Mouse (Mus musculus): ENCODE data around the gene Nrap. TPM values are rescaled to one million over a fixed set of nuclear protein-coding genes. Genes with fewer than 3 reads are reported as not detected.
"Not testable (repeated sequence)": the region's sequence is repeated elsewhere in the genome, so short reads cannot be mapped to it uniquely, and the experiment has no call there.

Nrap gene
- polyA plus RNA-seq, 1 experiment from 2014 or later: 1.1 TPM

DNA sequence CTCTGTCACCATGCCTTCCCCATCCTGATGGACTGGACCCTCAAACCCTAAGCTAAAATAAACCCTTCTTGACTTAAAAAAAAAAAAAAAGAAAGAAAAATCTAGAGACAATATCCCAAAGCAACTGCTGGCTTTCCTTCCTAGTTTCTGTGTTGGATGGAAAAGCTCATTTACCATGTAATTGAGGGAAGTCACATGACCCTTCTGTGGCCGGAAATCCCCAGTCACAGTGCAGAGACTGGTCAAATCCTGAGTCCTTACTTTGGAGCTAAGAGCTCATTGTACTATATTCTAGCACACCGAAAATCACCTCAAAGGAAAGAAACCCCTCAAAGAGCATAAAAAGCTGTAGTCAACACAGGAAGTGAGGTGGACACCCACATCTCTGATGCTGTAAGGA, 30.9 kb downstream of the Nrap start:
- H3K36me3 ChIP-seq (ENCODE audit: control insufficient read depth, insufficient read depth, low read length): no peaks in the 10 kb centered on the region
- no peak overlapping the region for H3K9ac ChIP-seq (ENCODE audit: low read length)
- no peaks in the 10 kb centered on the region for H3K9me3 ChIP-seq (ENCODE audit: control insufficient read depth, low read length)
- H3K4me2 ChIP-seq (ENCODE audit: low read depth, low read length): no peak overlapping the region
- no peak overlapping the region for H3K27ac ChIP-seq (ENCODE audit: low read length)
- no peaks in the 10 kb centered on the region for H3K27me3 ChIP-seq (ENCODE audit: control insufficient read depth, insufficient read depth, low read depth, low read length)
- WGBS: 58% methylated on average over 2 of the region's 2 CpGs
- no peak overlapping the region for H3K4me3 ChIP-seq (ENCODE audit: low read length)
- no peak for ATAC-seq (ENCODE audit: low read depth)
- H3K4me1 ChIP-seq (replicated peaks; ENCODE audit: control insufficient read depth, insufficient read depth, low read length): peaks cover 4% of the 10 kb centered on the region; the same call in 1 of the 2 replicates

DNA sequence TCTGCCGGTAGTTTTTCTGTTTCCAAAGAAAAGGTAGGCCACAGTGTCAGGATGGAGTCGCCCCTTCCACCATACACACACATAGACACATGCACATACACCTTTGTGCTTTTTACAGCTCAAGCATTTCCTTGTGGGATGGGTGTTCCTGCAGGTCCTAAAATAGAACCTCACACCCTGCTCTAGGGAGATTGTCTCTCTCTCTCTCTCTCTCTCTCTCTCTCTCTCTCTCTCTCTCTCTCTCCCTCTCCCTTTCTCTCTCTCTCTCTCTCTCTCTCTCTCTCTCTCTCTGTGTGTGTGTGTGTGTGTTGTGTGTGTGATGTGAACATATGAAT, 32.5 kb downstream of the Nrap start:
- not testable (repeated sequence) for ATAC-seq (ENCODE audit: low read depth); H3K27ac ChIP-seq (ENCODE audit: low read length); H3K36me3 ChIP-seq (ENCODE audit: control insufficient read depth, insufficient read depth, low read length); H3K4me3 ChIP-seq (ENCODE audit: low read length); H3K4me1 ChIP-seq (replicated peaks; ENCODE audit: control insufficient read depth, insufficient read depth, low read length); H3K9me3 ChIP-seq (ENCODE audit: control insufficient read depth, low read length); H3K27me3 ChIP-seq (ENCODE audit: control insufficient read depth, insufficient read depth, low read depth, low read length); H3K9ac ChIP-seq (ENCODE audit: low read length); H3K4me2 ChIP-seq (ENCODE audit: low read depth, low read length)
- WGBS: 43% methylated on average over 2 of the region's 2 CpGs

- Histone ChIP-seq H3K4me1 (replicated peaks; ENCODE audit: control insufficient read depth, insufficient read depth, low read length) (peaks cover 4% of the 10 kb centered on the region; the same call in 1 of the 2 replicates), H3K36me3 (ENCODE audit: control insufficient read depth, insufficient read depth, low read length) (no peaks in the 10 kb centered on the region), H3K9ac (ENCODE audit: low read length) (no peak overlapping the region), H3K4me2 (ENCODE audit: low read depth, low read length) (peak overlapping the region; percentile 16), H3K4me3 (ENCODE audit: low read length) (peak overlapping the region; percentile 9), H3K27me3 (ENCODE audit: control insufficient read depth, insufficient read depth, low read depth, low read length) (no peaks in the 10 kb centered on the region), H3K9me3 (ENCODE audit: control insufficient read depth, low read length) (peaks cover 2% of the 10 kb centered on the region; the same call in 1 of the 2 replicates), H3K27ac (ENCODE audit: low read length) (no peak overlapping the region)
- WGBS: 20% methylated on average over 17 of the region's 17 CpGs
- ATAC-seq (ENCODE audit: low read depth): peak; percentile 56
Observed at GRCm38 (mm10) chr19:56356480-56357373, 33.1 kb downstream of the Nrap start.

DNA sequence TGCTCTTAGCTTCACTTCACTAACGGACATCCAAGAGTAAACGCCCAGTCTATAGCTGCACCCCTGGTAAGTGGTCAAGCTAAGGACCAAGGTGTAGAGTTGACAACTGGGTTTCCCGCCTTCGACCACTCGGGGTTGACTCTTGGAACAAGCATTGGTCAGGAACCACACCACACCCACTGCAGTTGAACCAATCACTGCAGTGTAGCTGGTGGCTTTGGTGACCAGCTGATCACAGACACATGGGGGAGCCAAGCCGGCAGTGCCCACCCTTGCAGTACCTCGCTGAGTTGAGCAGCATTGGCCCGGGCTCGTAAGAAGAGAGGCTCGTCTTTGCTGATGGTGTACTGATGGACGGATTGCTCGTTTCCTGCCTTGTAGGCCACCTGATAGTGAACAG, 34.6 kb downstream of the Nrap start:
- Histone ChIP-seq H3K9ac (ENCODE audit: low read length) (no peak overlapping the region), H3K36me3 (ENCODE audit: control insufficient read depth, insufficient read depth, low read length) (no peaks in the 10 kb centered on the region)
- WGBS: 76% methylated on average over 12 of the region's 12 CpGs

GRCm38 (mm10) chr19:56353689-56354088, 36.1 kb downstream of the Nrap start:
- peaks cover 2% of the 10 kb centered on the region; the same call in 1 of the 2 replicates for H3K9me3 ChIP-seq (ENCODE audit: control insufficient read depth, low read length)
- WGBS: 78% methylated on average over 10 of the region's 10 CpGs
- no peaks in the 10 kb centered on the region for H3K36me3 ChIP-seq (ENCODE audit: control insufficient read depth, insufficient read depth, low read length)
- H3K9ac ChIP-seq (ENCODE audit: low read length): no peak overlapping the region
- no peak overlapping the region for H3K4me2 ChIP-seq (ENCODE audit: low read depth, low read length)
- ATAC-seq (ENCODE audit: low read depth): no peak
- H3K27ac ChIP-seq (ENCODE audit: low read length): no peak overlapping the region
- H3K4me3 ChIP-seq (ENCODE audit: low read length): no peak overlapping the region
- H3K27me3 ChIP-seq (ENCODE audit: control insufficient read depth, insufficient read depth, low read depth, low read length): no peaks in the 10 kb centered on the region
- H3K4me1 ChIP-seq (replicated peaks; ENCODE audit: control insufficient read depth, insufficient read depth, low read length): peaks cover 7% of the 10 kb centered on the region

More for the DNA sequence above, 34.6 kb downstream of the Nrap start:
- ATAC-seq (ENCODE audit: low read depth): no peak
- no peak overlapping the region for H3K27ac ChIP-seq (ENCODE audit: low read length)
- H3K4me2 ChIP-seq (ENCODE audit: low read depth, low read length): no peak overlapping the region
- H3K4me3 ChIP-seq (ENCODE audit: low read length): no peak overlapping the region
- H3K4me1 ChIP-seq (replicated peaks; ENCODE audit: control insufficient read depth, insufficient read depth, low read length): peaks cover 4% of the 10 kb centered on the region; the same call in 1 of the 2 replicates
- peaks cover 2% of the 10 kb centered on the region; the same call in 1 of the 2 replicates for H3K9me3 ChIP-seq (ENCODE audit: control insufficient read depth, low read length)
- H3K27me3 ChIP-seq (ENCODE audit: control insufficient read depth, insufficient read depth, low read depth, low read length): no peaks in the 10 kb centered on the region

- peak; percentile 59 for ATAC-seq (ENCODE audit: low read depth)
- peaks cover 3% of the 10 kb centered on the region for H3K4me1 ChIP-seq (replicated peaks; ENCODE audit: control insufficient read depth, insufficient read depth, low read length)
- no peak overlapping the region for H3K4me3 ChIP-seq (ENCODE audit: low read length)
- H3K36me3 ChIP-seq (ENCODE audit: control insufficient read depth, insufficient read depth, low read length): no peaks in the 10 kb centered on the region
- H3K9me3 ChIP-seq (ENCODE audit: control insufficient read depth, low read length): peaks cover 2% of the 10 kb centered on the region; the same call in 1 of the 2 replicates
- no peak overlapping the region for H3K4me2 ChIP-seq (ENCODE audit: low read depth, low read length)
- H3K27ac ChIP-seq (ENCODE audit: low read length): no peak overlapping the region
- no peak overlapping the region for H3K9ac ChIP-seq (ENCODE audit: low read length)
- WGBS: 22% methylated on average over 6 of the region's 6 CpGs
- no peaks in the 10 kb centered on the region for H3K27me3 ChIP-seq (ENCODE audit: control insufficient read depth, insufficient read depth, low read depth, low read length)
Observed at GRCm38 (mm10) chr19:56349295-56349694, 40.5 kb downstream of the Nrap start.

GRCm38 (mm10) chr19:56346750-56347149, 43.1 kb downstream of the Nrap start:
- H3K27me3 ChIP-seq (ENCODE audit: control insufficient read depth, insufficient read depth, low read depth, low read length): no peaks in the 10 kb centered on the region
- no peak overlapping the region for H3K4me3 ChIP-seq (ENCODE audit: low read length)
- ATAC-seq (ENCODE audit: low read depth): no peak
- no peak overlapping the region for H3K4me2 ChIP-seq (ENCODE audit: low read depth, low read length)
- H3K4me1 ChIP-seq (replicated peaks; ENCODE audit: control insufficient read depth, insufficient read depth, low read length): peaks cover 7% of the 10 kb centered on the region
- no peaks in the 10 kb centered on the region for H3K9me3 ChIP-seq (ENCODE audit: control insufficient read depth, low read length)
- no peak overlapping the region for H3K27ac ChIP-seq (ENCODE audit: low read length)
- no peak overlapping the region for H3K9ac ChIP-seq (ENCODE audit: low read length)
- WGBS: 42% methylated on average over 13 of the region's 13 CpGs
- no peaks in the 10 kb centered on the region for H3K36me3 ChIP-seq (ENCODE audit: control insufficient read depth, insufficient read depth, low read length)

DNA sequence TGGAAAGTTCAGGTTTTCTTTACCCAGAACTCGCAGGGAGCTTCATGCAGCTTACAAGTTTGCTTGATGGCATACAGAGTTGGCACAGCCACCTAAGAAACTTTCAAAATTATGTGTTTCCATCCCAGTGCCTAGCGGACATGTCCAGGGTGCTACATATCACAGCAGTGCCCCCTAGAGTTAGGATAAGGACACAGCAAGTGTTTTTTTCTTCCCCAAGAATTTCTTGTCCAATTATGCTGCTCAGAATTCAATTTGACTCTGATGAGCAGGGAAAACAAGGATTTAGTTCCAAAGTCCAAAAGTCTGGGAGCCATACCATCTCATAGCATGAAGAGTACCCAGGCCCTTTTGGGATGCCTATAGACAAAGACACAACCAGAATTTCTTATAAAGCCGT, 43.8 kb downstream of the Nrap start:
- H3K9me3 ChIP-seq (ENCODE audit: control insufficient read depth, low read length): no peaks in the 10 kb centered on the region
- 59% methylated on average over 3 of the region's 3 CpGs for WGBS
- peaks cover 8% of the 10 kb centered on the region for H3K4me1 ChIP-seq (replicated peaks; ENCODE audit: control insufficient read depth, insufficient read depth, low read length)
- no peak overlapping the region for H3K4me3 ChIP-seq (ENCODE audit: low read length)
- no peak overlapping the region for H3K4me2 ChIP-seq (ENCODE audit: low read depth, low read length)
- no peak for ATAC-seq (ENCODE audit: low read depth)
- no peaks in the 10 kb centered on the region for H3K36me3 ChIP-seq (ENCODE audit: control insufficient read depth, insufficient read depth, low read length)
- H3K27ac ChIP-seq (ENCODE audit: low read length): no peak overlapping the region
- H3K27me3 ChIP-seq (ENCODE audit: control insufficient read depth, insufficient read depth, low read depth, low read length): no peaks in the 10 kb centered on the region
- no peak overlapping the region for H3K9ac ChIP-seq (ENCODE audit: low read length)

GRCm38 (mm10) chr19:56343869-56344563, 45.8 kb downstream of the Nrap start:
- Histone ChIP-seq H3K9ac (ENCODE audit: low read length) (no peak overlapping the region), H3K27me3 (ENCODE audit: control insufficient read depth, insufficient read depth, low read depth, low read length) (no peaks in the 10 kb centered on the region), H3K4me1 (replicated peaks; ENCODE audit: control insufficient read depth, insufficient read depth, low read length) (peaks cover 5% of the 10 kb centered on the region; the same call in 1 of the 2 replicates), H3K4me3 (ENCODE audit: low read length) (no peak overlapping the region), H3K4me2 (ENCODE audit: low read depth, low read length) (no peak overlapping the region), H3K36me3 (ENCODE audit: control insufficient read depth, insufficient read depth, low read length) (no peaks in the 10 kb centered on the region), H3K9me3 (ENCODE audit: control insufficient read depth, low read length) (no peaks in the 10 kb centered on the region), H3K27ac (ENCODE audit: low read length) (no peak overlapping the region)
- WGBS: 63% methylated on average over 26 of the region's 26 CpGs
- ATAC-seq (ENCODE audit: low read depth): no peak
